Mouse (Mus musculus) myocyte (in vitro differentiated cells): ENCODE measurements around the gene Fjx1. TPM values are rescaled to one million over a fixed set of nuclear protein-coding genes. Genes with fewer than 3 reads are reported as not detected.
A peak's percentile ranks its signal among the peaks of the same experiment; 100 is the strongest.

Experiments
- H3K27me3 ChIP-seq: one replicate; pipeline ENCODE4 v1.6.1; 2011; ENCODE audit not compliant: control insufficient read depth, insufficient read depth, insufficient read length
- H3K36me3 ChIP-seq: one replicate; pipeline ENCODE4 v1.6.1; 2011; ENCODE audit not compliant: control insufficient read depth, insufficient read depth
- H3K4me2 ChIP-seq: one replicate; pipeline ENCODE4 v1.6.1; 2011; ENCODE audit warnings: low read depth, control low read depth
- H3K4me3 ChIP-seq: one replicate; pipeline ENCODE4 v1.5.1; 2011; ENCODE audit warnings: mild to moderate bottlenecking, control low read depth, moderate library complexity
- H3K79me2 ChIP-seq: one replicate; pipeline ENCODE4 v1.6.1; 2011; ENCODE audit not compliant: control insufficient read depth, insufficient read depth
- H3ac ChIP-seq: one replicate; pipeline ENCODE4 v1.6.1; 2011; ENCODE audit not compliant: control insufficient read depth, insufficient read length
- CEBPB ChIP-seq: IDR thresholded peaks from 2 replicates; pipeline ENCODE4 v1.6.1; 2011; ENCODE audit warnings: mild to moderate bottlenecking, moderate library complexity; ENCODE audit not compliant: poor library complexity, insufficient read depth, severe bottlenecking
- E2F4 ChIP-seq: IDR thresholded peaks from one replicate; pipeline ENCODE4 v1.6.1; 2011; ENCODE audit warnings: mild to moderate bottlenecking, control low read depth, moderate library complexity; ENCODE audit not compliant: insufficient read depth
- MAX ChIP-seq: IDR thresholded peaks from one replicate; pipeline ENCODE4 v1.6.1; 2011; ENCODE audit warnings: low read depth, mild to moderate bottlenecking, control low read depth
- MYOD1 ChIP-seq, 3 experiments: IDR thresholded peaks; one replicate each; pipeline ENCODE4 v1.6.1; 2011; ENCODE audit warnings: control low read depth in 2 of 3, low read depth in 2 of 3, mild to moderate bottlenecking in 2 of 3, moderate library complexity in 1 of 3; ENCODE audit not compliant: insufficient read length in 2 of 3, control insufficient read depth in 1 of 3
- MYOG ChIP-seq, 3 experiments: IDR thresholded peaks; one replicate each; pipeline ENCODE4 v1.6.1; 2011; ENCODE audit warnings: control low read depth in 2 of 3, low read depth in 2 of 3, mild to moderate bottlenecking in 2 of 3; ENCODE audit not compliant: insufficient read length in 2 of 3, control insufficient read depth in 1 of 3, insufficient read depth in 1 of 3
- POLR2A ChIP-seq: IDR thresholded peaks from one replicate; pipeline ENCODE4 v1.6.1; 2011; ENCODE audit warnings: low read depth, mild to moderate bottlenecking, control low read depth, moderate library complexity; ENCODE audit not compliant: insufficient read length
- POLR2AphosphoS2 ChIP-seq: IDR thresholded peaks from one replicate; pipeline ENCODE4 v1.6.1; 2011; ENCODE audit warnings: low read depth, control low read depth; ENCODE audit not compliant: insufficient read length
- REST ChIP-seq: IDR thresholded peaks from one replicate; pipeline ENCODE4 v1.6.1; 2011; ENCODE audit warnings: mild to moderate bottlenecking, control low read depth, moderate library complexity; ENCODE audit not compliant: insufficient read depth, insufficient read length
- SRF ChIP-seq: IDR thresholded peaks from one replicate; pipeline ENCODE4 v1.6.1; 2011; ENCODE audit warnings: low read depth; ENCODE audit not compliant: control insufficient read depth, insufficient read length
- TCF12 ChIP-seq: IDR thresholded peaks from one replicate; pipeline ENCODE4 v1.6.1; 2011; ENCODE audit warnings: mild to moderate bottlenecking, control low read depth; ENCODE audit not compliant: poor library complexity, insufficient read depth, severe bottlenecking
- TCF3 ChIP-seq: IDR thresholded peaks from one replicate; pipeline ENCODE4 v1.6.1; 2011; ENCODE audit warnings: low read depth, control low read depth; ENCODE audit not compliant: insufficient read length
- USF1 ChIP-seq: IDR thresholded peaks from one replicate; pipeline ENCODE4 v1.6.1; 2011; ENCODE audit warnings: low read depth, mild to moderate bottlenecking, control low read depth, moderate library complexity
- polyA plus RNA-seq: library from polyadenylated mRNA; unstranded; fragments of >200 nt; fragmentation: generic; extraction: Trizol; gene quantifications from one replicate; pipeline ENCODE4 v1.2.1, GENCODE M21; 2012; ENCODE audit warnings: missing spikeins

Gene Fjx1
- polyA plus RNA-seq: 0.83 TPM

DNA sequence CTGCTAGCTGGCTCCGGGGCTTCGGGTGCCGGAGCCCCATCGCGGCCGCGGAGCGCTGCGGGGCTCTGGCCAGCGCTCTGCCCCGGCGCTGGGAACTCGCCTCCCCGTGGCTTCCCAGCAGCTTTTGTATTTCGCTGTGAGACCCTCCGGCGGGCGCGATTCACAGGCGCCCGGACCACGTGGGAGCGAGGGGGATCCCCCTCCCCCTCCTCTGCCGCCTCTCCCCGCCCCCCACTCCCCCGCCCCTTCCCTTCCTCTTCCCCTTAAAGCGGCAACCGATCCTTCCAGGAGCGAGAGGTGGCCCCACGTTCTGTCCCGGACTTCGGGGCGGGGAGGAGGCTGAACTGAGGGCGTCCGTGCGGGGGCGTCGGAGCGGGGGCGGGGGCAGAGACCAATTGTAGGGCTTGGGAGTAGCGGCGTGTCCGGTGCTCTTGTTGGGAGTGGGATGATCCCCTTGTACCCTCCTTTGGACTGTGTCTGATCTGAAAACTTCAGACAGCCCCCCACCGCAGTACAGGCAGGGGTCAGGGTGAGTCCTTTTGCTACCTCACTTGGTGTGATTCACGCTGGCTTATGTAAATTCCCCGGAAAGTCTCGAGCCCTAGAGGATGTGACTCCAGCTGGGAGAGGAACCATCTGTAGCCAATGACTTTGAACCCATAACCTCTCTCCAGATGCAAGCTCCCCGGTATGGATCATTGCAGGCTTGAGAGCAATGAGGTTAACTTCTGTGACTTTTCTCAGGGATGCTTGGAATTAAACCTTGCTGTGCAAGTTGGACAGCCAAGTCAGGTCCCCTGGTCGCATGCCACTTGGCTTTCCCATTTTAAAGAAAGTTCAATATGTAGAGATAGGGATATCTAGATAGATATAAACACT is at the start of gene Fjx1:
Fjx1 (minus strand) TSS at position 829 of the 879 bp plus-strand sequence.
- H3K4me3 ChIP-seq: peak within 1 kb of the TSS; percentile 5
- no peaks in the 10 kb centered on the region for H3K36me3 ChIP-seq
- TF ChIP-seq SRF (no peak), USF1 (no peak), E2F4 (no peak), POLR2A (no peak), REST (no peak), POLR2AphosphoS2 (no peak), CEBPB (no peak), MAX (no peak)
- peak within 1 kb of the TSS; percentile 70 for H3K4me2 ChIP-seq
- H3K27me3 ChIP-seq: peaks cover 29% of the 10 kb centered on the region
- no peaks in the 10 kb centered on the region for H3K79me2 ChIP-seq
- H3ac ChIP-seq: peak within 1 kb of the TSS; percentile 38

DNA sequence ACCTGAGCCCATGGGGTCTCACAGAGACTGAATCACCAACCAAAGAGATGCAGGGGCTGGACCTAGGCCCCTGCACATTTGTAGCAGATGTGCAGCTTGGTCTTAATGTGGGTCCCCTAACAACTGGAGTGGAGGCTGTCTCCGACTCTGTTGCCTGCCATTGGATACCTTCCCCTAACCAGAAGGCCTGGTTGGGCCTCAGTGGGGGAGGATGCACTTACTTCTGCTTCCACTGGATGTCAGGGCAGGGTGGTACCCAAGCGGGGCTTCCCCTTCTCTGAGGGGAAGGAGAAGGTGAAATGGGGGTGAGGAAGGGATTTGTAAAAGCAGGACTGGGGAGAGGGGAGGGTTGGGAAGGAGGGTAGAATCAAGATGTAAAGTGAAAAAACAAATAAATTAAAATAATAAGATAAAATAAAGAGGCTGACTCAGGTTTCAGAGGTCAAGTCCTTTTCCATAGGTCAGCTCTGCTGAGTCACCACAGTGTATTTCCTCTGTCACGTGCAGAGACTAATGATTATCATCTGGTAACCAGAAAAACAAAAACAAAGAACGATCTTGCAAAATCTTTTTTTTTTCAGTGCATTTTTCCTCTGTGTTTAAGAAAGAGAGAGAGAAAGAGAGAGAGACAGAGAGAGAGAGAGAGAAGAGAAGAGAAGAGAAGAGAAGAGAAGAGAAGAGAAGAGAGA is 47.8 kb upstream of the Fjx1 start:
- TF ChIP-seq SRF (no peak), REST (no peak)
- Histone ChIP-seq H3K79me2 (no peaks in the 10 kb centered on the region), H3K4me2 (no peak overlapping the region), H3K4me3 (no peak overlapping the region), H3ac (no peak overlapping the region), H3K27me3 (no peaks in the 10 kb centered on the region), H3K36me3 (no peaks in the 10 kb centered on the region)

DNA sequence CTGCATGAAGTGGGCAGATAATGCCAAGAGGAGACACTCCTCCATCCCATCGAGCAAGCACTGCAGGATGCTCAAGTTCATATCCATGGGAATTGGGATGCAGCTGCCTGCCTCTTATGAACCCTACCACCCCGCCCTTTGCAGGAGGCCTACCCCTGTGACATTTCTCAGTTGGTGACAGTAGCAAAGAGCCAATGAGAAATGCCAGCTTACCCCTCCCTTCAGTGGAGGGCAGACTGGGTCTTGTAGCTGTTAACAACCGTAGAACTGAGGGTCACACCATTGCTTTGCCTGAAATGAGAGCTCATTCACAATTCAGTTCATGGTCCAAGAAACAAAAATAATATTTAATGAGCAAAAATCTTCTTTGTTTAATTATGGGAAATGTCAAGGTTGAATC is 28.4 kb upstream of the Fjx1 start:
- peaks cover 22% of the 10 kb centered on the region for H3K27me3 ChIP-seq
- H3K4me3 ChIP-seq: no peak overlapping the region
- H3ac ChIP-seq: no peak overlapping the region
- no peak for TF ChIP-seq USF1
- no peak for TF ChIP-seq POLR2AphosphoS2
- no peak for TF ChIP-seq REST
- TF ChIP-seq MYOD1 (IDR thresholded peaks at IDR 0.05; ENCODE audit: control insufficient read depth in 1 of 3, insufficient read length in 2 of 3, low read depth in 2 of 3): no peak
- TF ChIP-seq CEBPB: no peak
- TF ChIP-seq TCF12: no peak
- TF ChIP-seq E2F4: no peak
- TF ChIP-seq SRF: no peak
- TF ChIP-seq MYOG (IDR thresholded peaks at IDR 0.05; ENCODE audit: control insufficient read depth in 1 of 3, insufficient read depth in 1 of 3, insufficient read length in 2 of 3, low read depth in 2 of 3): no peak
- TF ChIP-seq TCF3: no peak
- TF ChIP-seq MAX: no peak
- TF ChIP-seq POLR2A: no peak
- no peaks in the 10 kb centered on the region for H3K36me3 ChIP-seq
- no peaks in the 10 kb centered on the region for H3K79me2 ChIP-seq
- no peak overlapping the region for H3K4me2 ChIP-seq

DNA sequence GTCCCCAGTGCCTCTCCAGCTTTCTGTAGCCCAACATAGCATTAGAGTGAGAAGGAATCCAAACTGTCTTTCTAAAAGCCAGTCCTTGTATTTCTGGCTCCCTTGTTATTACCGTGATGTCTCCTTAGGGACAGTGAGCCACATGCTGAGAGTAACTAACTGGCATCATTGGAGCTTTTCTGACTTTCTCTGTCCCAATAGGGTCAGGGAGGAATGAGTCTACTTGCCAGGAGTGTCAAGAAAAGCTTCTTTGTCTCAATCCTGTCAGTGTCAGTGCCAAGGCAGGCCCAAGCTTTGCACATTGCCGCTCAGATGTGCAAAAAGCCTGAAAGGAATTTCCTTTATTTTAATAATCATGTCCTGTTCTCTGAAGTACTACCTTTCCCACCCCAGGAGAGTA is 23.8 kb upstream of the Fjx1 start:
- H3K4me3 ChIP-seq: no peak overlapping the region
- no peaks in the 10 kb centered on the region for H3K36me3 ChIP-seq
- H3K4me2 ChIP-seq: no peak overlapping the region
- no peaks in the 10 kb centered on the region for H3K79me2 ChIP-seq
- peaks cover 10% of the 10 kb centered on the region for H3K27me3 ChIP-seq
- TF ChIP-seq POLR2A (no peak), SRF (no peak), E2F4 (no peak), MYOG (IDR thresholded peaks at IDR 0.05; ENCODE audit: control insufficient read depth in 1 of 3, insufficient read depth in 1 of 3, insufficient read length in 2 of 3, low read depth in 2 of 3) (no peak), TCF3 (no peak), REST (no peak), POLR2AphosphoS2 (no peak), CEBPB (no peak), MAX (no peak), TCF12 (no peak), USF1 (no peak), MYOD1 (IDR thresholded peaks at IDR 0.05; ENCODE audit: control insufficient read depth in 1 of 3, insufficient read length in 2 of 3, low read depth in 2 of 3) (no peak)
- no peak overlapping the region for H3ac ChIP-seq

DNA sequence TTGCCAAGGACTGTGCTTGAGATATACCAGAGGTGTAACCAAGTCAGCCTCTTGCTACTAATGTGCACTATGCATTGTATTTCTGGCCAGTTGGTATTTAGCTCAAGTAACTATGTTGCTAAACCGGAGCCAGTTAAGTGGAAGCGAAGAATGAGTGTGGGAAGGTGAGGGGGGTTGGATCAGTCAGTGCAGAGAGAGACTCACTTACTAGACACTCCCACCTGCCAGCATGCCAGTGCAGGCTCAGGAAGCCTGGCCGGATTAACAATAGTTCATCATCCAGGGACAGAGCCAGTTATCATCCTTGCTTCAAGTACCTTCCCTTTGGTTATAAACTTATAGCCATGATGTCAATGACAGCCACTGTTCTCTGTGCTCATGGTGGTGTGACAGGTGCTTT is 16.3 kb upstream of the Fjx1 start:
- no peak overlapping the region for H3ac ChIP-seq
- TF ChIP-seq SRF: no peak
- TF ChIP-seq REST: no peak
- no peak for TF ChIP-seq TCF3
- TF ChIP-seq TCF12: no peak
- TF ChIP-seq POLR2AphosphoS2: no peak

More for the DNA sequence above, 16.3 kb upstream of the Fjx1 start:
- peaks cover 31% of the 10 kb centered on the region for H3K27me3 ChIP-seq
- H3K4me3 ChIP-seq: no peak overlapping the region
- no peak overlapping the region for H3K4me2 ChIP-seq
- H3K79me2 ChIP-seq: no peaks in the 10 kb centered on the region
- no peaks in the 10 kb centered on the region for H3K36me3 ChIP-seq
